Mouse (Mus musculus): Measurements from ENCODE around the gene Evx1.

GRCm38 (mm10) chr6:52320966-52321825 lies 7.9 kb downstream of the Evx1 start:
- TF ChIP-seq CTCF (IDR thresholded peaks at IDR 0.05; ENCODE audit: extremely low read depth, insufficient read length, insufficient replicate concordance, low read depth, low read length) (no peak), POLR2A (IDR thresholded peaks at IDR 0.05; ENCODE audit: low read depth, low read length) (no peak)
